In genomic region chr3:130220811-130221210, GRCm38 (mm10) we compare ENCODE assay signal across 24 mouse cellular contexts.
DNase-seq lines count a peak whose midpoint lies in the region; ATAC-seq and TF ChIP-seq lines count a peak whose summit lies in the region.
"Had no signal": no experiment of that assay in that cellular context is flagged by ENCODE, and none has a peak within 500 bp of the region (broad histone marks: within the 10 kb centered on the region; RNA-seq: fewer than 3 reads in every experiment).

No protein-coding gene starts in this region.

- dilution Hi-C loops in CH12.LX (cut with MboI; ENCODE audit: extremely low pct_ligation_motif_present, extremely low pct_unique_long_range_greater_than_20kb, low sequenced_read_pairs), result no loop called here

- peak; percentile 9 for DNase-seq in adrenal gland, postnatal 14 days
- no peak for DNase-seq in adrenal gland, postnatal 4 days (ENCODE audit: low spot score in 2 of 2)
- DNase-seq in CH12.LX (ENCODE audit: extremely low read depth) (no peak), ES-E14 (ENCODE audit: low read depth, low spot score) (peak; percentile 2), ZHBTc4 (ENCODE audit: low read depth, low spot score) (peak; percentile 3)
- DNase-seq in gastrocnemius, postnatal 36 days, result no peak
- no peak for DNase-seq in liver, embryonic 11.5 days (ENCODE audit: low spot score)
- DNase-seq: adrenal gland, adult 2 months; adrenal gland, postnatal 10 days; adrenal gland, postnatal 36 days; B cell, adult 2 months; cerebellum, adult 11 months; cerebellum, adult 18-20 months; cerebellum, adult 8-10 months; cerebellum, adult 9-11 months; cerebellum, postnatal 14 days; cerebellum, postnatal 36 days; embryo, embryonic 11 days; forebrain, postnatal 0 days had no signal

- H3K9me3 ChIP-seq in CH12.LX (replicated peaks; ENCODE audit: low read length) (peaks cover 2% of the 10 kb centered on the region), ES-E14 (ENCODE audit: control insufficient read depth, insufficient read depth, low read depth, low read length) (no peaks in the 10 kb centered on the region)
- no peaks in the 10 kb centered on the region for H3K9me3 ChIP-seq in liver, embryonic 11.5 days (ENCODE audit: control insufficient read depth, low read length)
- H3K9me3 ChIP-seq: embryonic facial prominence, embryonic 13.5 days; embryonic facial prominence, embryonic 15.5 days; forebrain, embryonic 13.5 days; forebrain, embryonic 15.5 days had no signal

- H3K9ac ChIP-seq in CH12.LX (ENCODE audit: insufficient read depth, low read depth), result no peak overlapping the region
- no peak overlapping the region for H3K9ac ChIP-seq in ES-E14 (ENCODE audit: insufficient read depth, low read depth, low read length, poor library complexity, severe bottlenecking)
- H3K9ac ChIP-seq in liver, embryonic 11.5 days (ENCODE audit: low read depth, low read length), result no peak overlapping the region
- H3K9ac ChIP-seq: embryonic facial prominence, embryonic 13.5 days; embryonic facial prominence, embryonic 15.5 days; forebrain, embryonic 13.5 days; forebrain, embryonic 15.5 days; forebrain, postnatal 0 days had no signal

- in situ Hi-C loops in CH12.LX (cut with MboI; ENCODE audit: low pct_ligation_motif_present, low pct_unique_long_range_greater_than_20kb, low sequenced_read_pairs) (no loop called here), ES-E14 (cut with MboI; ENCODE audit: low sequenced_read_pairs in 2 of 2, unreplicated experiment in 2 of 2) (no loop called here)

- intact Hi-C loops in gastrocnemius, postnatal 36 days (cut with DNase I), result no loop called here

- H3K4me1 ChIP-seq in CH12.LX (ENCODE audit: control insufficient read depth in 1 of 2, insufficient read depth in 2 of 2) (no peaks in the 10 kb centered on the region), ES-E14 (ENCODE audit: control insufficient read depth in 2 of 2, insufficient read depth in 2 of 2, low read length in 2 of 2, poor library complexity in 1 of 2) (no peaks in the 10 kb centered on the region)
- no peaks in the 10 kb centered on the region for H3K4me1 ChIP-seq in liver, embryonic 11.5 days (replicated peaks; ENCODE audit: control insufficient read depth, insufficient read depth, low read length)
- H3K4me1 ChIP-seq: embryonic facial prominence, embryonic 15.5 days; forebrain, embryonic 13.5 days; forebrain, embryonic 15.5 days had no signal

- no peak for ATAC-seq in liver, embryonic 11.5 days (replicated peaks; ENCODE audit: low FRiP score)
- ATAC-seq: CD4-positive, CD25-positive, alpha-beta regulatory T cell, adult 4 months; forebrain, embryonic 13.5 days; forebrain, embryonic 15.5 days; forebrain, postnatal 0 days had no signal

- TF ChIP-seq RAD21 in CH12.LX (IDR thresholded peaks at IDR 0.05; ENCODE audit: low read depth, low read length), result no peak

- no peaks in the 10 kb centered on the region for H3K27me3 ChIP-seq in CH12.LX (replicated peaks)
- H3K27me3 ChIP-seq in liver, embryonic 11.5 days (replicated peaks; ENCODE audit: control insufficient read depth, insufficient read depth, low read length), result no peaks in the 10 kb centered on the region
- H3K27me3 ChIP-seq: embryonic facial prominence, embryonic 13.5 days; embryonic facial prominence, embryonic 15.5 days; forebrain, embryonic 13.5 days; forebrain, embryonic 15.5 days had no signal

- no peak for TF ChIP-seq CTCF in CH12.LX (conservative IDR thresholded peaks at IDR 0.05 in 1 of 2, IDR thresholded peaks at IDR 0.05 in 1 of 2; ENCODE audit: low read depth in 2 of 2, low read length in 2 of 2)

- no peak for TF ChIP-seq POLR2A in CH12.LX (IDR thresholded peaks at IDR 0.05; ENCODE audit: low read depth, low read length)

- no peak for TF ChIP-seq EP300 in CH12.LX (IDR thresholded peaks at IDR 0.05; ENCODE audit: low read length)

- H3K36me3 ChIP-seq in CH12.LX (replicated peaks in 1 of 2; ENCODE audit: control insufficient read depth in 1 of 2, insufficient read depth in 1 of 2, low read length in 1 of 2) (no peaks in the 10 kb centered on the region), ES-E14 (ENCODE audit: control insufficient read depth, insufficient read depth, low read length, poor library complexity, severe bottlenecking) (no peaks in the 10 kb centered on the region)
- no peaks in the 10 kb centered on the region for H3K36me3 ChIP-seq in liver, embryonic 11.5 days (ENCODE audit: control insufficient read depth, insufficient read depth, low read length)
- H3K36me3 ChIP-seq: embryonic facial prominence, embryonic 13.5 days; embryonic facial prominence, embryonic 15.5 days; forebrain, embryonic 15.5 days had no signal

- WGBS in liver, embryonic 11.5 days, result 91% methylated on average over 3 of the region's 3 CpGs

- H3K27ac ChIP-seq in CH12.LX (ENCODE audit: insufficient read depth, low read depth) (no peak overlapping the region), ES-E14 (ENCODE audit: insufficient read depth, low read depth, low read length, poor library complexity, severe bottlenecking) (no peak overlapping the region)
- H3K27ac ChIP-seq in liver, embryonic 11.5 days (ENCODE audit: low read depth, low read length), result no peak overlapping the region
- H3K27ac ChIP-seq: embryonic facial prominence, embryonic 13.5 days; embryonic facial prominence, embryonic 15.5 days; forebrain, embryonic 13.5 days; forebrain, embryonic 15.5 days had no signal

- no peak overlapping the region for H3K4me2 ChIP-seq in CH12.LX (ENCODE audit: insufficient read depth, low read depth, poor library complexity, severe bottlenecking)
- H3K4me2 ChIP-seq in liver, embryonic 11.5 days, result no peak overlapping the region
- H3K4me2 ChIP-seq: embryonic facial prominence, embryonic 13.5 days; embryonic facial prominence, embryonic 15.5 days; forebrain, embryonic 13.5 days; forebrain, embryonic 15.5 days had no signal

- H3K4me3 ChIP-seq in CH12.LX (replicated peaks in 1 of 3; ENCODE audit: low read depth in 2 of 3, low read length in 2 of 3, poor library complexity in 1 of 3) (no peak overlapping the region), ES-E14 (ENCODE audit: insufficient read depth in 1 of 2, low read depth in 1 of 2, low read length in 2 of 2, poor library complexity in 1 of 2, severe bottlenecking in 1 of 2) (no peak overlapping the region)
- no peak overlapping the region for H3K4me3 ChIP-seq in liver, embryonic 11.5 days (ENCODE audit: low read depth, low read length)
- H3K4me3 ChIP-seq: embryonic facial prominence, embryonic 13.5 days; embryonic facial prominence, embryonic 15.5 days; forebrain, embryonic 13.5 days; forebrain, embryonic 15.5 days had no signal

- no peaks in the 10 kb centered on the region for H3K79me2 ChIP-seq in CH12.LX (replicated peaks; ENCODE audit: control insufficient read depth, extremely low read depth, insufficient read depth, poor library complexity, severe bottlenecking)

TF ChIP-seq in CH12.LX, 34 proteins besides CTCF, POLR2A, EP300 and RAD21:
- TF ChIP-seq IRF4 (IDR thresholded peaks at IDR 0.05; ENCODE audit: low read depth, low read length), result no peak
- peak; percentile 65; the same call in 1 of the 2 replicates for TF ChIP-seq MAFK (IDR thresholded peaks at IDR 0.05; ENCODE audit: insufficient replicate concordance, low read length)

TF ChIP-seq in ES-E14, 5 proteins besides CTCF, POLR2A, EP300 and RAD21:
- peak; percentile 90 for TF ChIP-seq MAFK (IDR thresholded peaks at IDR 0.05; ENCODE audit: insufficient read depth, low read depth, low read length)
- TF ChIP-seq ZC3H11A (IDR thresholded peaks at IDR 0.05; ENCODE audit: borderline replicate concordance, low read depth, low read length), result no peak
TF ChIP-seq in ES-E14: peak in this region for 1.

Comparison
In these comparisons a context has a peak if more than half of its experiments do, and no peak if none do; other contexts are left out.
1. DNase-seq: peak in adrenal gland, postnatal 14 days (single experiment), ES-E14 (single experiment) and ZHBTc4 (single experiment); none in adrenal gland, postnatal 4 days (0 of 2), CH12.LX (single experiment), gastrocnemius, postnatal 36 days (0 of 2) and liver, embryonic 11.5 days (single experiment).